Mouse (Mus musculus) kidney, adult 2 months (tissue): Measurements from ENCODE around the gene Ttll7.

ENCODE experiments used
- CTCF ChIP-seq: fragments of 200-500 bp; conservative IDR thresholded peaks from 2 replicates; pipeline ENCODE4 v1.5.1; 2011; ENCODE audit warnings: low read depth, mild to moderate bottlenecking, control low read depth, low read length, moderate library complexity, mixed read lengths; ENCODE audit not compliant: insufficient read depth, insufficient read length
- POLR2A ChIP-seq: fragments of 200-500 bp; IDR thresholded peaks from one replicate; pipeline ENCODE4 v1.6.1; 2011; ENCODE audit warnings: low read depth, low read length, control low read depth

GRCm38 (mm10) chr3:146946641-146947040 is 94.5 kb downstream of the Ttll7 start:
- TF ChIP-seq CTCF (no peak), POLR2A (no peak)
